Mouse (Mus musculus) embryonic facial prominence, embryonic 12.5 days (tissue): Measurements from ENCODE around the gene Pdpr. TPM values are rescaled to one million over a fixed set of nuclear protein-coding genes. Genes with fewer than 3 reads are reported as not detected.
"Not testable (repeated sequence)": the region's sequence is repeated elsewhere in the genome, so short reads cannot be mapped to it uniquely, and the experiment has no call there.

Experiments used
- ATAC-seq: fragments of 200-750 bp; cut with Nextera tagmentation; 2 replicates; pipeline ENCODE4 v1.8.0; 2017; ENCODE audit not compliant: insufficient number of reproducible peaks, insufficient read depth, low FRiP score, low TSS enrichment
- H3K27ac ChIP-seq: fragments of 300-500 bp; sonication (generic); 2 replicates; pipeline ENCODE4 v1.5.1; 2016; ENCODE audit warnings: mild to moderate bottlenecking
- H3K27me3 ChIP-seq: fragments of 300-500 bp; sonication (generic); 2 replicates; pipeline ENCODE4 v1.6.1; 2016; ENCODE audit warnings: mild to moderate bottlenecking, moderate library complexity
- H3K36me3 ChIP-seq: fragments of 300-500 bp; sonication (generic); 2 replicates; pipeline ENCODE4 v1.6.1; 2016; ENCODE audit warnings: mild to moderate bottlenecking
- H3K4me1 ChIP-seq: fragments of 300-500 bp; sonication (generic); 2 replicates; pipeline ENCODE4 v1.6.1; 2016
- H3K4me2 ChIP-seq: fragments of 300-500 bp; sonication (generic); replicated peaks from 2 replicates; pipeline ENCODE4 v1.6.1; 2016; ENCODE audit warnings: mild to moderate bottlenecking, moderate library complexity
- H3K4me3 ChIP-seq: fragments of 300-500 bp; sonication (generic); 2 replicates; pipeline ENCODE4 v1.5.1; 2016; ENCODE audit warnings: mild to moderate bottlenecking
- H3K9ac ChIP-seq: fragments of 300-500 bp; sonication (generic); 2 replicates; pipeline ENCODE4 v1.6.1; 2016; ENCODE audit warnings: mild to moderate bottlenecking, moderate library complexity
- H3K9me3 ChIP-seq: fragments of 300-500 bp; sonication (generic); 2 replicates; pipeline ENCODE4 v1.6.1; 2016; ENCODE audit warnings: mild to moderate bottlenecking, moderate library complexity
- WGBS: fragments of 180-500 bp; shearing (Covaris S2); methylation state at CpG from one replicate; pipeline ENCODE4 v1.1.7; 2016; 5-methylcytosine and 5-hydroxymethylcytosine counted together
- polyA plus RNA-seq: library from polyadenylated mRNA; unstranded; fragments of >200 nt; fragmentation: Nextera tagmentation; extraction: Ambion mirVana; gene quantifications from 2 replicates; pipeline ENCODE4 v1.2.1, GENCODE M21; 2016

Pdpr gene
- polyA plus RNA-seq, 1 experiment from 2014 or later: 12.8 TPM

- H3K9ac ChIP-seq: peak overlapping the region; percentile 59
- H3K4me1 ChIP-seq: peaks cover 17% of the 10 kb centered on the region
- no peaks in the 10 kb centered on the region for H3K27me3 ChIP-seq
- H3K4me3 ChIP-seq: peak overlapping the region; percentile 72
- peak; percentile 68; the same call in 1 of the 2 replicates for ATAC-seq
- under 1% methylated on average over 27 of the region's 27 CpGs for WGBS
- H3K36me3 ChIP-seq: 0 out of 2 replicates have a peak, but pooled peaks cover 9% of the 10 kb centered on the region
- H3K27ac ChIP-seq: peak overlapping the region; percentile 63; the same call in 1 of the 2 replicates
- peak overlapping the region; percentile 78 for H3K4me2 ChIP-seq
- H3K9me3 ChIP-seq: no peaks in the 10 kb centered on the region
These were observed 32.2 kb upstream of the Pdpr start for GRCm38 (mm10) chr8:111062072-111062757.

GRCm38 (mm10) chr8:111062893-111063292 is 31.5 kb upstream of the Pdpr start:
- no peaks in the 10 kb centered on the region for H3K27me3 ChIP-seq
- no peak overlapping the region for H3K9ac ChIP-seq
- 0 out of 2 replicates have a peak overlapping the region, but pooled peaks have one; percentile 36 for H3K27ac ChIP-seq
- ATAC-seq: no peak
- H3K4me3 ChIP-seq: peak overlapping the region; percentile 72; the same call in 1 of the 2 replicates
- WGBS: 59% methylated on average over 2 of the region's 2 CpGs
- peaks cover 10% of the 10 kb centered on the region for H3K4me1 ChIP-seq
- H3K4me2 ChIP-seq: peak overlapping the region; percentile 78
- H3K9me3 ChIP-seq: no peaks in the 10 kb centered on the region
- 0 out of 2 replicates have a peak, but pooled peaks cover 9% of the 10 kb centered on the region for H3K36me3 ChIP-seq

GRCm38 (mm10) chr8:111066308-111066707 is 28.1 kb upstream of the Pdpr start:
- Histone ChIP-seq H3K4me3 (no peak overlapping the region), H3K36me3 (no peaks in the 10 kb centered on the region), H3K27me3 (no peaks in the 10 kb centered on the region), H3K27ac (no peak overlapping the region), H3K9ac (no peak overlapping the region), H3K4me2 (no peak overlapping the region), H3K9me3 (no peaks in the 10 kb centered on the region), H3K4me1 (peaks cover 5% of the 10 kb centered on the region; the same call in 1 of the 2 replicates)
- ATAC-seq: no peak
- WGBS: 65% methylated on average over 4 of the region's 4 CpGs

- ATAC-seq: no peak
- Histone ChIP-seq H3K27ac (no peak overlapping the region), H3K4me2 (no peak overlapping the region), H3K27me3 (no peaks in the 10 kb centered on the region), H3K9me3 (no peaks in the 10 kb centered on the region), H3K9ac (no peak overlapping the region), H3K4me1 (0 out of 2 replicates have a peak, but pooled peaks cover 3% of the 10 kb centered on the region), H3K36me3 (no peaks in the 10 kb centered on the region), H3K4me3 (no peak overlapping the region)
- WGBS: 29% methylated on average over 10 of the region's 10 CpGs
These were observed 27.0 kb upstream of the Pdpr start for GRCm38 (mm10) chr8:111067439-111067838.

- not testable (repeated sequence) for H3K9ac ChIP-seq, H3K27ac ChIP-seq, H3K27me3 ChIP-seq, H3K4me1 ChIP-seq, H3K4me3 ChIP-seq, H3K4me2 ChIP-seq, H3K36me3 ChIP-seq, ATAC-seq, H3K9me3 ChIP-seq
- WGBS: 91% methylated on average over 9 of the region's 9 CpGs
These were observed 25.8 kb upstream of the Pdpr start for GRCm38 (mm10) chr8:111068660-111069059.

- H3K27me3 ChIP-seq: no peaks in the 10 kb centered on the region; the same call in 1 of the 2 replicates
- no peak overlapping the region for H3K4me2 ChIP-seq
- no peak overlapping the region for H3K9ac ChIP-seq
- H3K27ac ChIP-seq: no peak overlapping the region
- H3K4me3 ChIP-seq: no peak overlapping the region
- ATAC-seq: no peak
- H3K9me3 ChIP-seq: no peaks in the 10 kb centered on the region
- no peaks in the 10 kb centered on the region for H3K36me3 ChIP-seq
- no peaks in the 10 kb centered on the region for H3K4me1 ChIP-seq
- WGBS: 77% methylated on average over 3 of the region's 3 CpGs
These were observed 18.5 kb upstream of the Pdpr start for GRCm38 (mm10) chr8:111075926-111076325.

GRCm38 (mm10) chr8:111079461-111079860 is 15.0 kb upstream of the Pdpr start:
- WGBS: 72% methylated on average over 5 of the region's 5 CpGs
- no peak overlapping the region for H3K4me2 ChIP-seq
- no peak overlapping the region for H3K9ac ChIP-seq
- H3K27ac ChIP-seq: no peak overlapping the region
- H3K4me1 ChIP-seq: peaks cover 7% of the 10 kb centered on the region; the same call in 1 of the 2 replicates
- no peaks in the 10 kb centered on the region; the same call in 1 of the 2 replicates for H3K27me3 ChIP-seq
- H3K4me3 ChIP-seq: no peak overlapping the region
- H3K9me3 ChIP-seq: no peaks in the 10 kb centered on the region
- H3K36me3 ChIP-seq: no peaks in the 10 kb centered on the region
- ATAC-seq: no peak

- peaks cover 7% of the 10 kb centered on the region; the same call in 1 of the 2 replicates for H3K4me1 ChIP-seq
- no peaks in the 10 kb centered on the region for H3K9me3 ChIP-seq
- no peaks in the 10 kb centered on the region; the same call in 1 of the 2 replicates for H3K27me3 ChIP-seq
- H3K4me3 ChIP-seq: no peak overlapping the region
- H3K27ac ChIP-seq: no peak overlapping the region
- H3K4me2 ChIP-seq: no peak overlapping the region
- WGBS: 36% methylated on average over 6 of the region's 6 CpGs
- no peak overlapping the region for H3K9ac ChIP-seq
- no peak for ATAC-seq
- no peaks in the 10 kb centered on the region for H3K36me3 ChIP-seq
These were observed 14.6 kb upstream of the Pdpr start for GRCm38 (mm10) chr8:111079861-111080271.

- 40% methylated on average over 12 of the region's 12 CpGs for WGBS
- Histone ChIP-seq H3K27me3 (no peaks in the 10 kb centered on the region), H3K36me3 (no peaks in the 10 kb centered on the region), H3K27ac (no peak overlapping the region), H3K9ac (no peak overlapping the region), H3K4me2 (no peak overlapping the region), H3K4me1 (peaks cover 7% of the 10 kb centered on the region; the same call in 1 of the 2 replicates), H3K9me3 (no peaks in the 10 kb centered on the region), H3K4me3 (no peak overlapping the region)
- ATAC-seq: peak; percentile 82; the same call in 1 of the 2 replicates
These were observed 12.7 kb upstream of the Pdpr start for GRCm38 (mm10) chr8:111081580-111082258.

GRCm38 (mm10) chr8:111083936-111084335 is 10.5 kb upstream of the Pdpr start:
- not testable (repeated sequence) for H3K9me3 ChIP-seq, H3K4me3 ChIP-seq, H3K4me1 ChIP-seq, H3K27ac ChIP-seq, H3K27me3 ChIP-seq, H3K9ac ChIP-seq, H3K36me3 ChIP-seq, H3K4me2 ChIP-seq, ATAC-seq
- 87% methylated on average over 5 of the region's 5 CpGs for WGBS

GRCm38 (mm10) chr8:111090126-111090525 is 4.3 kb upstream of the Pdpr start:
- Histone ChIP-seq H3K9ac (no peak overlapping the region), H3K27me3 (no peaks in the 10 kb centered on the region), H3K9me3 (no peaks in the 10 kb centered on the region), H3K4me2 (no peak overlapping the region), H3K4me3 (no peak overlapping the region), H3K27ac (no peak overlapping the region), H3K36me3 (no peaks in the 10 kb centered on the region), H3K4me1 (no peaks in the 10 kb centered on the region)
- ATAC-seq: no peak
- 0% methylated on average over 2 of the region's 2 CpGs for WGBS

GRCm38 (mm10) chr8:111091706-111092105 is 2.7 kb upstream of the Pdpr start:
- no peak overlapping the region for H3K4me3 ChIP-seq
- H3K9me3 ChIP-seq: no peaks in the 10 kb centered on the region
- no peaks in the 10 kb centered on the region for H3K36me3 ChIP-seq
- ATAC-seq: no peak
- WGBS: 78% methylated on average over 7 of the region's 7 CpGs
- H3K4me2 ChIP-seq: no peak overlapping the region
- H3K4me1 ChIP-seq: peaks cover 4% of the 10 kb centered on the region; the same call in 1 of the 2 replicates
- H3K27ac ChIP-seq: no peak overlapping the region
- H3K9ac ChIP-seq: no peak overlapping the region
- no peaks in the 10 kb centered on the region for H3K27me3 ChIP-seq
